Mouse (Mus musculus): ENCODE measurements at regions not wholly inside any gene's neighbourhood (a gene's known extent, or its start where the extent isn't known, plus 50 kb on each side); places are given as distances from the start of the nearest gene placed in this dataset.

GRCm38 (mm10) chr13:6829346-6829745 lies 180.8 kb upstream of the Pfkp start:
- no peak for TF ChIP-seq CTCF (IDR thresholded peaks at IDR 0.05; ENCODE audit: extremely low read depth, insufficient read depth, low read length)
- TF ChIP-seq POLR2A (IDR thresholded peaks at IDR 0.05; ENCODE audit: extremely low read depth, insufficient read depth, low read length): no peak
